Mouse (Mus musculus): ENCODE measurements around the gene Ak2. TPM values are rescaled to one million over a fixed set of nuclear protein-coding genes. Genes with fewer than 3 reads are reported as not detected.
A peak's percentile ranks its signal among the peaks of the same experiment; 100 is the strongest.

The Ak2 gene
- polyA plus RNA-seq, 1 experiment from 2014 or later: 168 TPM

GRCm38 (mm10) chr4:128980890-128981832 lies 10.6 kb upstream of the Ak2 start:
- no peak for DNase-seq (ENCODE audit: low spot score)
- no peak overlapping the region for H3K27ac ChIP-seq
- WGBS: 82% methylated on average over 12 of the region's 12 CpGs
- H3K36me3 ChIP-seq: no peaks in the 10 kb centered on the region
- no peak overlapping the region for H3K4me3 ChIP-seq
- H3K9me3 ChIP-seq: no peaks in the 10 kb centered on the region
- H3K4me1 ChIP-seq (replicated peaks): no peaks in the 10 kb centered on the region
- no peaks in the 10 kb centered on the region for H3K27me3 ChIP-seq (ENCODE audit: insufficient read depth, poor library complexity, severe bottlenecking)

- Histone ChIP-seq H3K27me3 (ENCODE audit: insufficient read depth, poor library complexity, severe bottlenecking) (no peaks in the 10 kb centered on the region), H3K4me1 (replicated peaks) (no peaks in the 10 kb centered on the region), H3K9me3 (no peaks in the 10 kb centered on the region), H3K4me3 (no peak overlapping the region), H3K36me3 (no peaks in the 10 kb centered on the region), H3K27ac (no peak overlapping the region)
- WGBS: 75% methylated on average over 11 of the region's 11 CpGs
- no peak for DNase-seq (ENCODE audit: low spot score)
Measured at GRCm38 (mm10) chr4:128981833-128982180, 10.0 kb upstream of the Ak2 start.

GRCm38 (mm10) chr4:128983151-128983550 lies 8.6 kb upstream of the Ak2 start:
- DNase-seq (ENCODE audit: low spot score): no peak
- no peaks in the 10 kb centered on the region for H3K27me3 ChIP-seq (ENCODE audit: insufficient read depth, poor library complexity, severe bottlenecking)
- no peaks in the 10 kb centered on the region for H3K4me1 ChIP-seq (replicated peaks)
- no peak overlapping the region for H3K4me3 ChIP-seq
- WGBS: 90% methylated on average over 2 of the region's 2 CpGs
- H3K36me3 ChIP-seq: no peaks in the 10 kb centered on the region
- no peak overlapping the region for H3K27ac ChIP-seq
- no peaks in the 10 kb centered on the region for H3K9me3 ChIP-seq

- H3K27ac ChIP-seq: no peak overlapping the region
- WGBS: 66% methylated on average over 2 of the region's 2 CpGs
- DNase-seq (ENCODE audit: low spot score): no peak
- no peak overlapping the region for H3K4me3 ChIP-seq
- H3K9me3 ChIP-seq: no peaks in the 10 kb centered on the region
- H3K36me3 ChIP-seq: no peaks in the 10 kb centered on the region
- no peaks in the 10 kb centered on the region for H3K4me1 ChIP-seq (replicated peaks)
- H3K27me3 ChIP-seq (ENCODE audit: insufficient read depth, poor library complexity, severe bottlenecking): no peaks in the 10 kb centered on the region
Measured at GRCm38 (mm10) chr4:128983656-128984055, 8.1 kb upstream of the Ak2 start.

GRCm38 (mm10) chr4:128984600-128984999 lies 7.2 kb upstream of the Ak2 start:
- no peaks in the 10 kb centered on the region for H3K36me3 ChIP-seq
- WGBS: 83% methylated on average over 3 of the region's 3 CpGs
- H3K9me3 ChIP-seq: no peaks in the 10 kb centered on the region
- H3K27me3 ChIP-seq (ENCODE audit: insufficient read depth, poor library complexity, severe bottlenecking): no peaks in the 10 kb centered on the region; the same call in 1 of the 2 replicates
- H3K4me1 ChIP-seq (replicated peaks): 0 out of 2 replicates have a peak, but pooled peaks cover 2% of the 10 kb centered on the region
- no peak for DNase-seq (ENCODE audit: low spot score)
- H3K4me3 ChIP-seq: no peak overlapping the region
- H3K27ac ChIP-seq: no peak overlapping the region

GRCm38 (mm10) chr4:128988911-128989310 lies 2.8 kb upstream of the Ak2 start:
- Histone ChIP-seq H3K9me3 (no peaks in the 10 kb centered on the region), H3K4me3 (no peak overlapping the region), H3K4me1 (replicated peaks) (peaks cover 11% of the 10 kb centered on the region), H3K36me3 (no peaks in the 10 kb centered on the region), H3K27ac (no peak overlapping the region), H3K27me3 (ENCODE audit: insufficient read depth, poor library complexity, severe bottlenecking) (peaks cover 10% of the 10 kb centered on the region; the same call in 1 of the 2 replicates)
- DNase-seq (ENCODE audit: low spot score): no peak
- WGBS: 54% methylated on average over 3 of the region's 3 CpGs

- H3K4me1 ChIP-seq (replicated peaks): peaks cover 19% of the 10 kb centered on the region
- no peaks in the 10 kb centered on the region for H3K36me3 ChIP-seq
- H3K27ac ChIP-seq: no peak overlapping the region
- 61% methylated on average over 11 of the region's 11 CpGs for WGBS
- no peaks in the 10 kb centered on the region for H3K9me3 ChIP-seq
- DNase-seq (ENCODE audit: low spot score): no peak
- H3K27me3 ChIP-seq (ENCODE audit: insufficient read depth, poor library complexity, severe bottlenecking): peaks cover 10% of the 10 kb centered on the region; the same call in 1 of the 2 replicates
- no peak overlapping the region for H3K4me3 ChIP-seq
Measured at GRCm38 (mm10) chr4:128989678-128990077, 2.1 kb upstream of the Ak2 start.

GRCm38 (mm10) chr4:128992176-128992575 lies 418 bp downstream of the Ak2 start:
- WGBS: 91% methylated on average over 3 of the region's 3 CpGs
- peaks cover 17% of the 10 kb centered on the region for H3K36me3 ChIP-seq
- H3K4me1 ChIP-seq (replicated peaks): peaks cover 27% of the 10 kb centered on the region
- no peak overlapping the region for H3K4me3 ChIP-seq
- DNase-seq (ENCODE audit: low spot score): no peak
- no peak overlapping the region for H3K27ac ChIP-seq
- H3K27me3 ChIP-seq (ENCODE audit: insufficient read depth, poor library complexity, severe bottlenecking): peaks cover 10% of the 10 kb centered on the region; the same call in 1 of the 2 replicates
- H3K9me3 ChIP-seq: no peaks in the 10 kb centered on the region

GRCm38 (mm10) chr4:128993025-128993662 lies 1.4 kb downstream of the Ak2 start:
- Histone ChIP-seq H3K27me3 (ENCODE audit: insufficient read depth, poor library complexity, severe bottlenecking) (peaks cover 10% of the 10 kb centered on the region; the same call in 1 of the 2 replicates), H3K9me3 (no peaks in the 10 kb centered on the region), H3K27ac (peak overlapping the region; percentile 88), H3K4me1 (replicated peaks) (peaks cover 27% of the 10 kb centered on the region), H3K4me3 (peak overlapping the region; percentile 74), H3K36me3 (peaks cover 26% of the 10 kb centered on the region)
- WGBS: under 1% methylated on average over 49 of the region's 49 CpGs
- peak; percentile 97 for DNase-seq (ENCODE audit: low spot score)

GRCm38 (mm10) chr4:128993675-128994074 lies 1.9 kb downstream of the Ak2 start:
- no peaks in the 10 kb centered on the region for H3K9me3 ChIP-seq
- peaks cover 32% of the 10 kb centered on the region for H3K36me3 ChIP-seq
- H3K4me1 ChIP-seq (replicated peaks): peaks cover 27% of the 10 kb centered on the region
- peak overlapping the region; percentile 88 for H3K27ac ChIP-seq
- H3K4me3 ChIP-seq: peak overlapping the region; percentile 74
- peaks cover 10% of the 10 kb centered on the region; the same call in 1 of the 2 replicates for H3K27me3 ChIP-seq (ENCODE audit: insufficient read depth, poor library complexity, severe bottlenecking)
- DNase-seq (ENCODE audit: low spot score): no peak
- 5% methylated on average over 12 of the region's 12 CpGs for WGBS

GRCm38 (mm10) chr4:128995238-128995637 lies 3.5 kb downstream of the Ak2 start:
- no peak for DNase-seq (ENCODE audit: low spot score)
- Histone ChIP-seq H3K27ac (no peak overlapping the region), H3K4me1 (replicated peaks) (peaks cover 23% of the 10 kb centered on the region), H3K36me3 (peaks cover 47% of the 10 kb centered on the region), H3K9me3 (no peaks in the 10 kb centered on the region), H3K27me3 (ENCODE audit: insufficient read depth, poor library complexity, severe bottlenecking) (peaks cover 10% of the 10 kb centered on the region; the same call in 1 of the 2 replicates), H3K4me3 (no peak overlapping the region)
- 92% methylated on average over 7 of the region's 7 CpGs for WGBS

- Histone ChIP-seq H3K36me3 (peaks cover 67% of the 10 kb centered on the region), H3K9me3 (no peaks in the 10 kb centered on the region), H3K4me3 (no peak overlapping the region), H3K27me3 (ENCODE audit: insufficient read depth, poor library complexity, severe bottlenecking) (peaks cover 4% of the 10 kb centered on the region; the same call in 1 of the 2 replicates), H3K4me1 (replicated peaks) (peaks cover 23% of the 10 kb centered on the region), H3K27ac (no peak overlapping the region)
- WGBS: 93% methylated on average over 8 of the region's 8 CpGs
- no peak for DNase-seq (ENCODE audit: low spot score)
Measured at GRCm38 (mm10) chr4:128997258-128997657, 5.5 kb downstream of the Ak2 start.

GRCm38 (mm10) chr4:128998401-128998800 lies 6.6 kb downstream of the Ak2 start:
- H3K36me3 ChIP-seq: peaks cover 79% of the 10 kb centered on the region
- no peaks in the 10 kb centered on the region for H3K9me3 ChIP-seq
- DNase-seq (ENCODE audit: low spot score): no peak
- no peak overlapping the region for H3K4me3 ChIP-seq
- WGBS: 93% methylated on average over 8 of the region's 8 CpGs
- no peak overlapping the region for H3K27ac ChIP-seq
- peaks cover 21% of the 10 kb centered on the region for H3K4me1 ChIP-seq (replicated peaks)
- H3K27me3 ChIP-seq (ENCODE audit: insufficient read depth, poor library complexity, severe bottlenecking): no peaks in the 10 kb centered on the region

Measured in hindbrain, embryonic 10.5 days (tissue).